Mouse (Mus musculus) hindbrain, embryonic 10.5 days (tissue): Measurements from ENCODE around the gene Col9a1. TPM values are rescaled to one million over a fixed set of nuclear protein-coding genes. Genes with fewer than 3 reads are reported as not detected.

ENCODE experiments used
- DNase-seq: peaks from one replicate; pipeline ENCODE4 v3.0.0-alpha.2; 2017; ENCODE audit warnings: low spot score
- H3K27ac ChIP-seq: fragments of 300-500 bp; sonication (generic); 2 replicates; pipeline ENCODE4 v1.5.1; 2016; ENCODE audit warnings: mild to moderate bottlenecking, moderate library complexity
- H3K27me3 ChIP-seq: fragments of 300-500 bp; sonication (generic); 2 replicates; pipeline ENCODE4 v1.6.1; 2016; ENCODE audit warnings: mild to moderate bottlenecking; ENCODE audit not compliant: poor library complexity, insufficient read depth, severe bottlenecking
- H3K36me3 ChIP-seq: fragments of 300-500 bp; sonication (generic); 2 replicates; pipeline ENCODE4 v1.6.1; 2016; ENCODE audit warnings: mild to moderate bottlenecking, moderate library complexity
- H3K4me1 ChIP-seq: fragments of 300-500 bp; sonication (generic); replicated peaks from 2 replicates; pipeline ENCODE4 v1.6.1; 2016; ENCODE audit warnings: mild to moderate bottlenecking
- H3K4me3 ChIP-seq: fragments of 300-500 bp; sonication (generic); 2 replicates; pipeline ENCODE4 v1.5.1; 2016; ENCODE audit warnings: mild to moderate bottlenecking, moderate library complexity
- H3K9me3 ChIP-seq: fragments of 300-500 bp; sonication (generic); 2 replicates; pipeline ENCODE4 v1.6.1; 2016; ENCODE audit warnings: mild to moderate bottlenecking, moderate library complexity
- WGBS: fragments of 180-500 bp; shearing (Covaris S2); methylation state at CpG from one replicate; pipeline ENCODE4 v1.1.7; 2016; 5-methylcytosine and 5-hydroxymethylcytosine counted together
- polyA plus RNA-seq: library from polyadenylated mRNA; unstranded; fragments of >200 nt; fragmentation: Nextera tagmentation; extraction: Ambion mirVana; gene quantifications from 2 replicates; pipeline ENCODE4 v1.2.1, GENCODE M21; 2016

The Col9a1 gene
- polyA plus RNA-seq, 1 experiment from 2014 or later = 45.4 TPM

DNA sequence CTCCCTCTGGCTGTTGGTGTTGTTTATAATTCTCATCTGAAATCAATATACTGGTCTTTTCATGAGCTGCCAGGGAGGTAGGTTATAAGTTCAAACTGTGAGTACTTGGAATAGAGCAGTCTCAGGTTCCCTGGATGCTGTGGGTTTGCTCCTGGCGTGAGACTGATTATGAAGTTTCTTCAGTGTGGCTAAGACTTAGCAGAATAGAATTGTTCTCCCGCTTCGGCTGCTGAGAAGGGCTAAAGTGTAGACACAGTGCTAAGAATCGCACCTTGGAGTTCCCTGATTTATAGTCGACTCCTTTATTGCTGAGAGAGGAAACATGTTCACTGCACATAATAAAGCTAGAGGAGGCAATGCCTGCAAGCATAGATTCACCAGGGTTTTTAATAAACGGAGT is 82.0 kb downstream of the Col9a1 start:
- Histone ChIP-seq H3K9me3 (no peaks in the 10 kb centered on the region), H3K4me3 (no peak overlapping the region), H3K27ac (no peak overlapping the region), H3K27me3 (no peaks in the 10 kb centered on the region), H3K36me3 (no peaks in the 10 kb centered on the region), H3K4me1 (no peaks in the 10 kb centered on the region)
- DNase-seq = no peak
- 76% methylated on average over 6 of the region's 6 CpGs for WGBS

DNA sequence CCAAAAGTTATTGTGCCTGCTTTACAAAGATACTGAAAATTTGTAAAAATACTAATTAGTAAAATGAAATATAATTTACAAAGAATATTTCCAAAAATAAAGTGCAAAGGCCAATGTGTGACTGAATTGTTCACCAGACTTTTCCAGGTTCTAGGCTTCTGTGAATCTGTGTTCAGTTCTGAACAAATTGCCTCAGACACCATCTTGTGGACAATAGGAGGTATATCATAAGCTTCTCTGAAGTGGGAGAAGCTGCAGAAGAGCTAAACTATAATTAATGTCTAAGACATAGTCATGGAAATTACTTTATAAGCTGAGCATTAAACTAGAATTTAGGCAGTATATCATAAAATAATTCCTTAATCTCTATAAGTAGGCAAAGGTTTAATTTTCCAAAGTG is 83.8 kb downstream of the Col9a1 start:
- Histone ChIP-seq H3K27me3 (no peaks in the 10 kb centered on the region), H3K36me3 (no peaks in the 10 kb centered on the region), H3K4me3 (no peak overlapping the region), H3K9me3 (no peaks in the 10 kb centered on the region), H3K4me1 (no peaks in the 10 kb centered on the region), H3K27ac (no peak overlapping the region)
- no peak for DNase-seq

DNA sequence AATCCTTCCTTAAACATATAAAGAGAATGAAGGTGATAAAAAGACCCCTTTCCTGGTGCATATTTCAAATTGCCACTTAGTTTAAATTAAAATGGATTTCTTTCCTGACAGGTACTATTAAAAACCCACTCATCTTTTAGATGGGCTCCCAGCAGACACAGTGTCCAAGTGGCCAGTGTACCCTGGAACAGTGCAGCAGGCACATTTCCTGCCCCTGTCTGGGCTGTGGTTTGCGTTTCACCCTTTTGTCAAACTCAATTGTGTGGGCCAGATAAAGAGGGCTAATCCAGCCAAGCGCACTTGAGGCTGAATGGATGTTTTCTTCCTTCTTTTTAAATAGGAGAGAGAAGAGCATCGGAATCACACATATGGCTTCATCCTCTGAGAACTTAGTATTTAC is 89.6 kb downstream of the Col9a1 start:
- 51% methylated on average over 3 of the region's 3 CpGs for WGBS
- H3K4me1 ChIP-seq = 0 out of 2 replicates have a peak, but pooled peaks cover 3% of the 10 kb centered on the region
- no peak overlapping the region for H3K27ac ChIP-seq
- H3K27me3 ChIP-seq = no peaks in the 10 kb centered on the region
- no peaks in the 10 kb centered on the region for H3K9me3 ChIP-seq
- DNase-seq = no peak
- H3K4me3 ChIP-seq = no peak overlapping the region
- no peaks in the 10 kb centered on the region for H3K36me3 ChIP-seq

DNA sequence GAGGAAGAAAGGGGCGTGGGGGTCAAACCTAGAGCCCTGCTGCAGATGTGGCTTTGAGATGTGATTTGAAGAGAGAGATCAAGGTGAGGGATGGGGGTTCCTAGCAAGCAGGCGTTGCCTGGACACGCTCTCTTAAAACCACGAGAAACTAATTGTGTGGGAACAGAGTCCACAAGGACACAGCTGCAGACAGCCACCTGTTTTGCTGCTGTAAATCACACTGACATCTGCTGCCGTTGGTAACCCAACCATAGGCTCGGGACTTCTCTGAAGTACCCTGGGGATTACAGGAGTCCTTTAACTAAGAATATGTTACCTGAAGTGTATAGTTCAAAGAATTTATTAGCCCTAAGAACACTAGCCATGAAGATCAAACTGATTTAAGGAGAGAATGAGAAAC is 109.0 kb downstream of the Col9a1 start:
- no peaks in the 10 kb centered on the region for H3K4me1 ChIP-seq
- no peaks in the 10 kb centered on the region for H3K27me3 ChIP-seq
- H3K36me3 ChIP-seq = no peaks in the 10 kb centered on the region
- H3K27ac ChIP-seq = no peak overlapping the region
- 65% methylated on average over 6 of the region's 6 CpGs for WGBS
- no peak for DNase-seq
- H3K9me3 ChIP-seq = no peaks in the 10 kb centered on the region
- H3K4me3 ChIP-seq = no peak overlapping the region

DNA sequence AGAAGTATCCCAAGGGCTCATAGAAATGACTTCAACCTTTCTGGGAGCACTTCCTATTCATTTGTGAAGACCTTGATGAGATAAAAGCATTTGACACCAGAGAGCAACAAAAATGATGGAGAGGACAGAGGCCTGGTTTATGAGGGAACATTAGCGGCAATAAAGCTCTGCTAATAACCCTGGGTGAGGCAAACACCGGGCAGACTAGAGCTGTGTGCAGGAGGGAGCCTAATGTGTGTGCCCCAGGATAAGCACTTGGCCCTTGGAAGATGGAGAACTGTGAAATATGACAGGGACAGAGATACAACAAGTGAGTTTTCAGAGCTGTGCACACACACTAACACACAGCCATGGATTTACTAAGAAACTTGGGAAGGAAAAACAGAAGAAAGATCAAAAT is 115.1 kb downstream of the Col9a1 start:
- Histone ChIP-seq H3K4me1 (no peaks in the 10 kb centered on the region), H3K4me3 (no peak overlapping the region), H3K27me3 (no peaks in the 10 kb centered on the region), H3K27ac (no peak overlapping the region), H3K9me3 (0 out of 2 replicates have a peak, but pooled peaks cover 2% of the 10 kb centered on the region), H3K36me3 (no peaks in the 10 kb centered on the region)
- DNase-seq = no peak
- WGBS = 82% methylated on average over 2 of the region's 2 CpGs

DNA sequence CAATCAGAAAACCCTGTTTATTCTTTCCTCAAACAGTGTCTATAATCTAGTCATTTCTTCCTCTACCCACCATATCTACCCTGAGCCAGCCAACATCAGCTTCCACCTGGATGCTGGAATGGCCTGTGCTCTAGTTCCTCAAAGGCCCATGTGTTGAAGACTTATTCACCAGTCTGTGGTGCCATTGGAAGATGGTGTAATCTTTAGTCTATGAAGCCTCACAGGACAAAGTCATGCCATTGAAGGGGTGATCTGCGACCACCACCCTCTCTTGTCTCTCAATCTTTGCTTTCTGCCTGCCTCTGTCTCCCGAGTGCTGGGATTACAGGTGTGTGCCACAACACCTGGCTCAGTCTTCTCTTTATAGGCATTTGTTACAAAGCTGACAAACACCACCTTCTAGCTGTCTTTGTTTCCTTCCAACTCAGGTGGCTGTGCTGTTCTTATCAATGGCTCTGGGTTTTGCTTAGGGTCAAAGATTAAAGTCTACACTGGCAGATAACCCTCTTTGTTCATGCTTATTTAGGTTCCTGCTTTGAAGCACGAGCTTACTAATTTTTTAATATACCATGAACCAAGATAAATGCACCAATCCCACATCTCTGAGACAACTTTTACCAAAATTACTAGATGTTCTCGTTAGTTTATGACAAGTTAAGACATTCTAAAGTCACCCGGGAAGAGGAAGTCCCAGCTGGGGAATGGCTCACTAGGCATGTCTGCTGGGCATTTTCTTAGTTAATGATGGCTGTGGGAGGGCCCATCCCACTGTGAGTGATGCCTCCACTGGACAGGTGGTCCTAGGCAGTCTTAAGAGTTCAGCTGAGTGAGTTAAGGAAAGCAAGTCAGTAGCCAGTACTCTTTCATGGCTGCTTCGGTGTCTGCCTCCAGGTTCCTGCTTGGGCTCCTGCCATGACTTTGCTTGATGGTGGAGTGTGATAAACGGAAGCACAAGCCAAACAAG is 117.9 kb downstream of the Col9a1 start:
- WGBS = 85% methylated on average over 7 of the region's 7 CpGs
- Histone ChIP-seq H3K4me3 (no peak overlapping the region), H3K27me3 (no peaks in the 10 kb centered on the region), H3K9me3 (0 out of 2 replicates have a peak, but pooled peaks cover 2% of the 10 kb centered on the region), H3K36me3 (no peaks in the 10 kb centered on the region), H3K4me1 (no peaks in the 10 kb centered on the region), H3K27ac (no peak overlapping the region)
- no peak for DNase-seq

DNA sequence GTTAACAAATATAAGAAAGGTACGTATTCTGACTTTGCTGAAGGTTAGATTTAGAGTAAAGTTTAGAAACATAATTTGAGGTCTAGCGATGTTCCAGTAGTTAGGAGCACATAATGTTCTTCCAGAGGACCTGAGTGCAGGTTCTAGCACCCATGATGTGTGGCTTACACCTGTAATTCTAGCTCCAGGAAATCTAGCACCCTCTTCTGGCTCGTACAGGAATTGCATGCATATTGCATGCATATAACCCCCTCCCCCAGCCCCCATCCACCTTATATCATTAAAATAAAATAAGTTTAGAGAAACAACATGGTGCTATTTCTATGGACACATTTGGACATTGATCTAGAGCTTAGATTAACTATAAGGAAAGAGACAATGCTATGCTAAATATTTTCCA is 123.3 kb downstream of the Col9a1 start:
- WGBS = 84% methylated on average over 3 of the region's 3 CpGs
- no peaks in the 10 kb centered on the region for H3K4me1 ChIP-seq
- DNase-seq = no peak

More for the DNA sequence above, 123.3 kb downstream of the Col9a1 start:
- H3K4me3 ChIP-seq = no peak overlapping the region
- H3K27ac ChIP-seq = no peak overlapping the region
- no peaks in the 10 kb centered on the region for H3K27me3 ChIP-seq
- no peaks in the 10 kb centered on the region for H3K36me3 ChIP-seq
- H3K9me3 ChIP-seq = 0 out of 2 replicates have a peak, but pooled peaks cover 2% of the 10 kb centered on the region

Other genes with a start within 250 kb of the Col9a1 start
- 80.7 and 82.8 TPM in 2 replicates for gene Sdhaf4, start 172.0 kb upstream of the Col9a1 start, polyA plus RNA-seq
- gene Fam135a, start 77.3 kb upstream of the Col9a1 start, polyA plus RNA-seq = 24.5 and 36.0 TPM in 2 replicates